Mouse (Mus musculus) cerebellum, adult (tissue): ENCODE measurements at regions not wholly inside any gene's neighbourhood (a gene's known extent, or its start where the extent isn't known, plus 50 kb on each side); places are given as distances from the start of the nearest gene placed in this dataset.
"Not testable (repeated sequence)": the region's sequence is repeated elsewhere in the genome, so short reads cannot be mapped to it uniquely, and the experiment has no call there.

ENCODE experiments used
- ATAC-seq: cut with Nextera tagmentation; 2 replicates; pipeline ENCODE4 v1.9.2; 2017; ENCODE audit warnings: mild to moderate bottlenecking, moderate library complexity, mixed read lengths; ENCODE audit not compliant: insufficient number of reproducible peaks, low FRiP score, low TSS enrichment

GRCm38 (mm10) chrX:103129347-103129746, 57.1 kb downstream of the Nap1l2 start:
- not testable (repeated sequence) for ATAC-seq

GRCm38 (mm10) chrX:103109181-103109580, 77.3 kb downstream of the Nap1l2 start:
- no peak for ATAC-seq

GRCm38 (mm10) chrX:103067730-103068621, 118.5 kb downstream of the Nap1l2 start:
- ATAC-seq, result peak; percentile 28; the same call in 1 of the 2 replicates

GRCm38 (mm10) chrX:103067107-103067506, 119.3 kb downstream of the Nap1l2 start:
- 0 out of 2 replicates have a peak, but pooled peaks have one; percentile 19 for ATAC-seq

GRCm38 (mm10) chrX:103026256-103027028, 98.3 kb downstream of the 1700018G05Rik start:
- no peak for ATAC-seq

GRCm38 (mm10) chrX:103025495-103025894, 97.3 kb downstream of the 1700018G05Rik start:
- ATAC-seq, result not testable (repeated sequence)

GRCm38 (mm10) chrX:103013425-103014057, 85.4 kb downstream of the 1700018G05Rik start:
- peak; percentile 46 for ATAC-seq

- ATAC-seq, result peak; percentile 46
These were observed 84.4 kb downstream of the 1700018G05Rik start for GRCm38 (mm10) chrX:103012298-103013243.

- ATAC-seq, result not testable (repeated sequence)
These were observed 65.8 kb downstream of the 1700018G05Rik start for GRCm38 (mm10) chrX:102993956-102994355.
